Mouse (Mus musculus) heart, postnatal 0 days (tissue): Measurements from ENCODE around the gene Cx3cr1.

Experiments
- CTCF ChIP-seq: IDR thresholded peaks from 2 replicates; pipeline ENCODE4 v1.5.1; 2016; ENCODE audit warnings: antibody characterized with exemption, control low read depth, low read depth
- EP300 ChIP-seq: IDR thresholded peaks from 2 replicates; pipeline ENCODE4 v1.6.1; 2016; ENCODE audit warnings: antibody characterized with exemption, low read depth

DNA sequence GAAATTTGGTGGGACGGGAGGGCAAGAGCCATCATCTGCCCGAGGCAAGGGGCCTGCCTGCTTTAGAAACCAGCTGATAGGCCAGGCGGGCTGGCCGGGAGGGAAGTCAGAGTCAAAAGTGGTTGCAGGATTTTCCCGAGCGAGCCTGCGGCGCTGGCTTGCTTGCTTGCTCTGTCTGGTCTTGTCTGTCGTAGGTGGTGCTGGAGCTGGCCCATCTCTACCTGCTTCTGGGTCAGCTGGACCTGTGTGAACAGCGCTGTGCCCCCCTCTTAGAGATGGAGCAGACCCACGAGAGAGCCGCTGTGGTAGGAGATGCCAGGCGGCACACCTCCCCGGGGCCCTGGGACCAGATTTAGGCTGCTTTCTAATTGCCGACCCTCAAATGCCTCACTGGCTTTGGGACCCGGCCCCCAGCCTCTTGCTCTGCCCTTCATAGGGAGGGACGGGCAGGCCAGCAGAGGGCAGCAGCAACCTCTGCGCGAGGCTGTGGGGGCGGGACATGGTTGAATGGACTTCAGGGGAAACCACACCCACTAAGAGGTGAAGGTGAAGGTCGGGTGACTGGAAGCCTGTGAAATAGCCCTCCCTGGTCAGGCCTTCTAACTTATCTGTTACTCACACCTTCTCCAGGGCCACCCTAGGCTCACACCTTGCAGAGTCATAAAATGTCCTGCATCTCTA lies 106.6 kb downstream of the Cx3cr1 start:
- TF ChIP-seq CTCF (peak; percentile 97), EP300 (no peak)
